Mouse (Mus musculus) kidney, adult 8-10 months (tissue): ENCODE data around the gene Gucy2e.

ENCODE experiments used
- DNase-seq, 2 experiments: peaks; one replicate each; pipeline ENCODE4 v3.0.0; 2022

The Gucy2e gene

GRCm38 (mm10) chr11:69236926-69237260 is at the start of gene Gucy2e:
TSS of gene Gucy2e (minus strand) at chr11:69237036.
- DNase-seq: no peak

DNA sequence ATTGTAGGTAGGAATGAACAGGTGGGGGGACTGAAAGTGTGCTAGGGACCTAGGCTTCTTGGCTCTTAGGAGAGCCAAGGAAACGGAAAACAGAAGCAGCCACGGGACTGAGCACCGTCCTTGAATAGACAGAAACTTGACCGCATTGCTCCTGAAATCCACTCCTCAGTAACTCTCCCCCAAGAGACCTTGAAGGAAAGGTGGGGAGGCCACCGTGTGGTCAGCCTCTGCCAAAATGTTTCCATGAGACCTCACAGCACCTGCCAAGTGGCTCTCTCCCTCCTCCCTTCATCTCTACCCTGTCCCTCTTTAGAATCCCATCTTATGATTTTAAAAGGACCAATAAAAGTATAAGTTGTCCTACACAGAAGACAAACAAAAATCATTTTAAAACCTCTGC is 40.4 kb upstream of the Gucy2e start:
- DNase-seq: no peak

DNA sequence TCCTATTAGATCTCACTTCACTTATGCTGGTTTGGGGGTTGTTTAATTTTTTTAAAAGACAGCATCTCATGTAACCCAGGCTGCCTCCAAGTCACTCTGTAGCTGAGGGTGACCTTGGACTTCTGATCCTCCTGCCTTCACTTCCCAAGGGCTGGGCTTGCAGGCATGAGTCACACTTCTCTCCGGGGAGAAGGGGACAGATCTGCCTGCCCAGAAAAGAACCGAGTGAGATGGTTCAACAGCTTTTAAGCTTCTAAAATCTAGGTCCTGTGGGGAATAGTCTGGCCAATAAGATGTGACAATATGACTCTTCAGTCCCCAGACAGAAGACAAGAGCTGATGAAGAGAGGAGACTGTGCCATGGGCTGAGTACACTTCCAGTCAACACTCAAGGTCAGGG is 39.2 kb upstream of the Gucy2e start:
- no peak for DNase-seq

GRCm38 (mm10) chr11:69275650-69276049 is 38.8 kb upstream of the Gucy2e start:
- DNase-seq: no peak

DNA sequence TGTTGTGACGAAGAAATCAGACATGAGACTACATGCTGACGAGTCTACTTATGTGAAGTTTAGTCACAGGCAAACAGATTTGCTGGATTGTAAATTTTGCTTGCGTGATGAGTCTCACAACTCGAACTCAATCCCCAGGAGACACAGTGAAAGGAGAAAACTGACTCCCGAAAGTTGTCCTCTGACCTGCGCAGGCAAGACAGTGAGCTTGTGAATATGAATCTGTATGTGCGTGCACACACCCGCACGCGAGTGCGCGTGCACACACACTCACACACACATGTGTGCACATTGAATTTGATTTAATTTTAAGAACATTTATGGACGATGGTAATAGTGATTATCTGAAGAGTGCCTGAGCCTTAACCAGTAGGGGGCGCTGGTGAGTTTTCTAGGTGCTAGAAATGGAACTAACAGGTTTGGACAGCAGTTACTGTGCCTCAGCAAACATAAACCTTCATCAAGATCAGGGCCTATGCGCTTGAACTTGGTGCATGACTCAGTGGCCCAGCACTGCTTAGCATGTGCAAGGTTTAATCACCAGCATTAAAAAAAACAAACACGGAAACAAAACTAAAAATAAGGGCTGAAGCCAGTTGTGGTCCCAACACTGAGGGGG is 35.4 kb upstream of the Gucy2e start:
- peak; percentile 48 to 85 for DNase-seq

DNA sequence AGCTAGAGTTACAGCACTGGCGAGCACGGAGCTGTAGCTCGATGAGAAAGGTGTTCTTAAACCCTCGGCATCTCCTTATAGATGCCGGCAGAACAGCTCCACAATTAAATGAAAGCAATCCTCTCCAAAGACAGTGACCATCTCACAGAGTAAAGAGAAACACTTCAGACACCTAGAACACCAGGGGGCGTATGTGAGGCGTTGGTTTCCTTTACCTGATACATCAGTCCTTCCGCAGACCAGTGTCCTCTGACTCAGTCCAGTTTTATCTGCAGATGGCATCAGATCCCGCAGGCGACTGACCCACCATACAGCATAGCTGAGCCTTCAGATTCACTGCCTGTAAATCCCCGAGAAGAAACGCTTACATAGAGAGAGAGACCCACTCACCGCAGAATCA is 32.7 kb upstream of the Gucy2e start:
- DNase-seq: peak; percentile 32 to 70

DNA sequence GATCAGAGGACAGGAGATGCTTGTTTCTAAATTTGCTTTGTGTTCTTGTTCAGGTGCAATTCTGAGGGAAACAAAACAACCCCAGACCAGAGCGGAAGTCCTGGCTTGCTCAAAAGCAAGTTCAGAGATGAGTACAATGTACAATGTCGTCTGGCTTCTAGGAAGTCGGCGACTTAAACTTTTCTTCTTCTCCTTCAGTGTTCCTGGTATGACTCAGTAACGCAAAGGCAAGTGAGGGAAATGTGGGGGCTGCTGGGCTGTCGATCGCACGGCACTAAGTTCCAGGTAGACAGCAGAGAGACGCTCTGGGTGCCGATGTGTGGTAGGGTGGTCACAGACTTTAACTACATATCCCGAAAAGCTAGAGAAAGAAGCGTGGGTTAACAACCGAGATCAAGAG is 31.3 kb upstream of the Gucy2e start:
- DNase-seq: no peak

- no peak for DNase-seq
Observed at GRCm38 (mm10) chr11:69267341-69267740, 30.5 kb upstream of the Gucy2e start.

GRCm38 (mm10) chr11:69266253-69266652 is 29.4 kb upstream of the Gucy2e start:
- no peak for DNase-seq

DNA sequence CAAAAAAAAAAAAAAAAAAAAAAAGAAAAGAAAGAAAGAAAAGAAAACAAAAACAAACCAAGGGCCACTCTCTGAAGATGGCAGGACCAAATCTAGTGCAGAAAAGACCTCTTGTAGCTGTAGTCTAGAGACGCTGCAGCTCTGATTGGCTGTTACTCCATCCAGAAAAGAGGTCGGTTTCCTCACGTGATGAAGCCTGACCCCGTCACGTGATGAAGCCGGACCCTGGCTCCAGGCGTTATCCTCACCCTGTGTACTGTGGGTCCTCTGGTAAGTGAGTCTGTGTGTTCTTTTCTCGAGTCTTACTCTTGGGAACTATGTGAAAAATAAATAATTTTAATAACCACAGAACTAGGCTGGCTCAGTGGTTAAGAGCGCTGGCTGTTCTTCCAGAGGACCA is 28.6 kb upstream of the Gucy2e start:
- DNase-seq: no peak

DNA sequence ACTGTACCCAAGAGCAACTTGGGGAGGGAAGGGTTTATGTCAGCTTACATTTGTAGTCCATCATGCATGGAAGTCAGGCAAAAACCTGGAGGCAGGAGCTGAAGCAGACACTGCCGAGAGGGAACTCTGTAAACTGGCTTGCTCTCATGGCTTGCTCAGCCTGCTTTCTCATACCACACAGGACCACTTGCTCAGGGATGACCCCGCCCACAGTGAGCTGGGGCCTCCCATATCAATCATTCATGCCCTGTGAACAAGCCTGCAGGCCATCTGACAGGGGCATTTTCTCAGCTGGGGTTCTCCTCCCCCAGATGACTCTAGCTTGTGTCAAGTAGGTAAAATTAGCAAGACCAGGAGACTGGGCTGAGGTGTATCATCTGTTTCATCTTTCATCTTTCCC is 27.4 kb upstream of the Gucy2e start:
- no peak for DNase-seq

- DNase-seq: no peak
Observed at GRCm38 (mm10) chr11:69260111-69260510, 23.3 kb upstream of the Gucy2e start.

- DNase-seq: no peak
Observed at GRCm38 (mm10) chr11:69258287-69258686, 21.5 kb upstream of the Gucy2e start.

GRCm38 (mm10) chr11:69257807-69258206 is 21.0 kb upstream of the Gucy2e start:
- DNase-seq: peak in 1 of 2 experiments; percentile 17

DNA sequence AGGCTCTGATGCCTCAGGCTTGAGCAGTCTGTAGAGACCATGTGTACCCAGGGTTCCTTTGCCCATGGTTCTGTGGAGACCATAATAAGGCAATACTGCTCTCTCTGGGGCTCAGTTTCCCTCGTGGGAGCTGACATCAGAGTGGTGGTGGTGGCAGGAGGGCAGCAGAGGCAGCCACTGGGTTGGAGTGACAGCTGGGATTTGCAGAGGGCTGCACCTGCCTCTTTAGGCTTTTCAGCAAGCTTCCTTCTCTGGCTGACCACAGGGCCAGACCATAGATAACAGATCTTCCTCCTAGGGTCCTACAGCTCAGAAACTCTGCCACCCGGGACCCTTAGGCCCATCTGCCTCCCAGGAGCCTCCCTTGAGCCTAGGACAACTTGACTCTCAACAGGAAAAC is 20.2 kb upstream of the Gucy2e start:
- DNase-seq: no peak

DNA sequence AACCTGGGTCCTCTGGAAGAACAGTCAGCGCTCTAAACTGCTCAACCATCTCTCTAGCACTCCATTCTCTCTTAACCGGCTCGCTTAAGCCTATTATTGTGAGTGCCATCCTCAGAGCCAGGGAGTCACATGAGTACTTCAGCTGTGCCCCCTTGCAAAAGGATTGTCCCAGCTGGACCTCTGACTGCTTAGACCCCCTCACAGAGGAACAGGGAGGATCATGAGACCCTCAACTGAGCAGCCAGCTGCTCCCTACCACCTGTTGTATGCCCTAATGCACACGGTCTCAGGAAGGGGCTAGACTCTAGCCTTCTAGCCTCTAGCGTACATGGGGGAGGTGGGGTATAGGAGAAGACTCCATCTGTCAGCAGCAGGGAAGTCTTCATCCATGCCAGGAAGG is 18.0 kb upstream of the Gucy2e start:
- DNase-seq: no peak

GRCm38 (mm10) chr11:69253131-69253530 is 16.3 kb upstream of the Gucy2e start:
- no peak for DNase-seq

DNA sequence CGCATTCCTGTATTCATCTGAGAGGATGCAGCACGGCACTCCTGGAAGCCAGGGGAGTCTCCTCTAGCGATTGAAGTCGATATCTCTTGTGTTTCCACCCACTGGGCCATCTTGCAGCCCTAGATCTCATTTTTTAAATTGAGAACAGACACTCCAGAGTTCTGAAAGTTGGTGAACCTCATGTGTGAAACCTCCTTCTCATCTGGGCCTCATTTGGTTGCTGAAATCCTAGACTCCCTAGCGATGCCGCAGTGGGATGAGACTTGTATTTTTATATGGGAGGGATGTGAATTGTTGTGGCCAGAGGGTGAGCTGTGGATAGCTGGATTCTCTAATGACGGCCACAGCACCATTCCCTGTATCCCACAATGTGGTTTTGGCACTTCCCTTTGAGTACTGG is 15.1 kb upstream of the Gucy2e start:
- DNase-seq: no peak

DNA sequence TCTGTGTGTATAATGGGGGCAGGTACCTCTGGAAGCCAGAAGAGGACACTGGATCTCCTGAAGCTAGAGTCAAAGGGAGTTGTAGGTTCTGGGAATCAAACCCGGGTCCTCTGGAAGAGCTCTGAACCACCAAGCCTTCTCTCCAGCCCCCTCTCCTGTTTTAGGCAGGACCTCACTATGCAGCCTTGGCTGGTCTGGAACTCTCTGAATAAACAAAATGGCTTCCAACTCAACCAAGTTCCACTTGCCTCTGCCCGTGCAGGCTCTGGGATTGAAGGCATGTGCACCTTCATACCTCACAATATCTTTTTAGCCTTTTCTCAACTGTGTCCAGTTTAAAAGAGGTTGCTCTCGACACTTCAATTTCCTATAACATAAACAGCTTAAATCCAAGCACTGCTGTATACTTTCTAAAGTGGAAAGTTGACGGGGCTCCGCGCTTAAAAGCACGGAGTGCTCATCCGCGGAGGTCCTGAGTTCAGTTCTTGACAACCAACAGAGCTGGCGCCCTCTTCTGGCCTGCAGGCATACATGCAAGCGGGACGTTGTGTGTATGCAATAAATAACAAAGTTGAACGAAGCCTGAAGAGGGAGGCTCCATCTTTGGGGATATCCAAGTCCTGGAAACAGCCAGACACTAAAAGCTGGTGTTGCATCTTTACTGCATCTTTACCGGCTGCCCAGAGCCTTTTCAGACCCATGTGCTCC is 14.5 kb upstream of the Gucy2e start:
- no peak for DNase-seq

GRCm38 (mm10) chr11:69250106-69250505 is 13.3 kb upstream of the Gucy2e start:
- DNase-seq: no peak

DNA sequence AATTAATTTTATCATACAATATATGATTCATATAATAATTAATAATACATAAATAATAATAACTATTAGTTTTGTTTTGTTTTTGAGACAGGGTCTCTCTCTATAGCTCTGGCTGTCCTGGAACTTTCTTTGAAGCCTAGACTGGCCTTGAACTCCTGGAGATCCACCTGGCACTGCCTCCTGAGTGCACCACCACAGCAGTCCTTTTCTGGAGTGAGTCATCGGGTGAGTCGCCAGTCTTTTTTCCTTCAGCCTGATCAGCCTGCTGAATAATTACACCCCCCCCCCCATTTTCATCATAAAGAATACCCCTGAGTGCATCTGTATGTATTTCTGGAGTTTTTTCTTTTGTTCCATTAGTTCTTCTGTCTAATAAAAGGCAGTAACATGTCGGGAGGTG is 12.3 kb upstream of the Gucy2e start:
- no peak for DNase-seq

DNA sequence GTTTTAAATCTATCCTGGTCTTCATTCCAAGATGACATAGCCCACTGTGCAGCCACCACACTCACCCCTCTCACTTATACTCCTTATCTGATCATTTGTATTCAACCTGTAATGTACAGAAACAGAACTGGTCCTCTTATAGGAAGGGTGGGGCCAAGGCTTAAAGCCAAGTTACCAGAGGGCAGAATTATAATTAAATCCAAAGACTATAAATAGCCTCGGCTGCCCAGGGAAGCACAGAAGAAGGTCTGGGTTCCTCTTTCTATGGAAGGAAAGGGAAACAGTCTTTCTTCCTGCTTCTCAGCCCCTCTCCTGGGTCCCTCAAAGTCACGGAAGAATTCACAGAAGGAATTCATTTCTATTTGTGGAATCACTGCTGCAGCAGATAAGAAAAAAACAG is 8.8 kb upstream of the Gucy2e start:
- DNase-seq: peak in 1 of 2 experiments; percentile 15

DNA sequence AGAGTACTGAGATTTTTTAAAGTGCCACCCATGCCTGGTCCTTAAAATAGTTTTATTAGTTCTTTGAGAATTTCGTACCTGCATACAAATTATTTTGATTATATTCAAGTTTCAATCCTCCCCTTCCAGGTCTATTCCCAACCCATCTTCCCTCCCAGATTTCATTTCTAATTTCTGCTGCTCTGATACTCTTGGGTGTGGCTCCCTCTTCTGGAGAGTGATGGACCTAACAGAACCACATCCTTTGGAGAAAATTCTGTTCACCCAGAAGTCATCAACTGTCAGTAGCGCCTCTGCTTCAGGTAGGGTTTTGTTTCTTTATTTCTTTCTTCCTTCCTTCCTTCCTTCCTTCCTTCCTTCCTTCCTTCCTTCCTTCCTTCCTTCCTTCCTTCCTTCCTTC is 8.1 kb upstream of the Gucy2e start:
- peak; percentile 12 to 43 for DNase-seq

GRCm38 (mm10) chr11:69236061-69236925 is 543 bp downstream of the Gucy2e start:
- no peak for DNase-seq
